Mouse (Mus musculus) embryonic fibroblast, embryonic 13.5 days (primary cell): Measurements from ENCODE around the gene Trip11. TPM values are rescaled to one million over a fixed set of nuclear protein-coding genes. Genes with fewer than 3 reads are reported as not detected.

Experiments used
- H3K27ac ChIP-seq: 2 replicates; pipeline ENCODE4 v1.5.1; 2012; ENCODE audit warnings: low read length, control low read depth, inconsistent platforms; ENCODE audit not compliant: insufficient read depth
- H3K4me1 ChIP-seq: 2 replicates; pipeline ENCODE4 v1.6.1; 2011; ENCODE audit warnings: low read length; ENCODE audit not compliant: control insufficient read depth, insufficient read depth
- H3K4me3 ChIP-seq: 2 replicates; pipeline ENCODE4 v1.5.1; 2011; ENCODE audit warnings: mild to moderate bottlenecking, control low read depth, low read length; ENCODE audit not compliant: insufficient read depth
- CTCF ChIP-seq: IDR thresholded peaks from 2 replicates; pipeline ENCODE4 v1.5.1; 2011; ENCODE audit warnings: mild to moderate bottlenecking, control low read depth, low read length, moderate library complexity, borderline replicate concordance; ENCODE audit not compliant: insufficient read depth
- POLR2A ChIP-seq: IDR thresholded peaks from 2 replicates; pipeline ENCODE4 v1.6.1; 2011; ENCODE audit warnings: low read depth, mild to moderate bottlenecking, control low read depth, low read length, moderate library complexity
- polyA plus RNA-seq: library from polyadenylated mRNA; stranded (reverse); fragments of >200 nt; gene quantifications from 2 replicates; pipeline ENCODE4 v1.2.4, GENCODE M21; 2011; ENCODE audit warnings: low read depth; ENCODE audit not compliant: missing spikeins, insufficient read length

Gene Trip11
- polyA plus RNA-seq, 1 experiment: 35.3 TPM

- TF ChIP-seq POLR2A: no peak
- no peak for TF ChIP-seq CTCF
- H3K4me1 ChIP-seq: peaks cover 5% of the 10 kb centered on the region
- H3K27ac ChIP-seq: no peak overlapping the region
- no peak overlapping the region for H3K4me3 ChIP-seq
These were observed 50.6 kb downstream of the Trip11 start for GRCm38 (mm10) chr12:101862286-101862964.

GRCm38 (mm10) chr12:101860256-101860655, 52.8 kb downstream of the Trip11 start:
- Histone ChIP-seq H3K4me1 (peaks cover 8% of the 10 kb centered on the region), H3K4me3 (no peak overlapping the region), H3K27ac (peak overlapping the region; percentile 51)
- TF ChIP-seq POLR2A: no peak
- no peak for TF ChIP-seq CTCF

GRCm38 (mm10) chr12:101858011-101858410, 55.1 kb downstream of the Trip11 start:
- TF ChIP-seq CTCF (no peak), POLR2A (no peak)
- Histone ChIP-seq H3K27ac (peak overlapping the region; percentile 39), H3K4me1 (peaks cover 10% of the 10 kb centered on the region), H3K4me3 (no peak overlapping the region)

GRCm38 (mm10) chr12:101854336-101854735, 58.7 kb downstream of the Trip11 start:
- H3K4me3 ChIP-seq: no peak overlapping the region
- H3K4me1 ChIP-seq: peaks cover 26% of the 10 kb centered on the region
- peak overlapping the region; percentile 27; the same call in 1 of the 2 replicates for H3K27ac ChIP-seq
- TF ChIP-seq POLR2A (no peak), CTCF (no peak)

- H3K4me1 ChIP-seq: peaks cover 23% of the 10 kb centered on the region
- TF ChIP-seq CTCF (no peak), POLR2A (0 out of 2 replicates have a peak, but pooled peaks have one; percentile 5)
- peak overlapping the region; percentile 98 for H3K27ac ChIP-seq
- no peak overlapping the region for H3K4me3 ChIP-seq
These were observed 61.1 kb downstream of the Trip11 start for GRCm38 (mm10) chr12:101851846-101852564.

- Histone ChIP-seq H3K27ac (peak overlapping the region; percentile 96), H3K4me1 (peaks cover 20% of the 10 kb centered on the region), H3K4me3 (no peak overlapping the region)
- TF ChIP-seq POLR2A (no peak), CTCF (no peak)
These were observed 61.8 kb downstream of the Trip11 start for GRCm38 (mm10) chr12:101851314-101851713.

- H3K4me1 ChIP-seq: no peaks in the 10 kb centered on the region
- no peak for TF ChIP-seq CTCF
- no peak for TF ChIP-seq POLR2A
- no peak overlapping the region for H3K27ac ChIP-seq
- H3K4me3 ChIP-seq: no peak overlapping the region
These were observed 76.4 kb downstream of the Trip11 start for GRCm38 (mm10) chr12:101836546-101837274.

- TF ChIP-seq POLR2A (no peak), CTCF (no peak)
- Histone ChIP-seq H3K4me1 (peaks cover 11% of the 10 kb centered on the region), H3K27ac (no peak overlapping the region), H3K4me3 (no peak overlapping the region)
These were observed 78.4 kb downstream of the Trip11 start for GRCm38 (mm10) chr12:101834715-101835114.

GRCm38 (mm10) chr12:101833776-101834175, 79.3 kb downstream of the Trip11 start:
- H3K4me3 ChIP-seq: no peak overlapping the region
- H3K27ac ChIP-seq: no peak overlapping the region
- H3K4me1 ChIP-seq: peaks cover 11% of the 10 kb centered on the region
- no peak for TF ChIP-seq CTCF
- no peak for TF ChIP-seq POLR2A

- Histone ChIP-seq H3K27ac (no peak overlapping the region), H3K4me3 (no peak overlapping the region), H3K4me1 (peaks cover 11% of the 10 kb centered on the region)
- no peak for TF ChIP-seq CTCF
- no peak for TF ChIP-seq POLR2A
These were observed 80.0 kb downstream of the Trip11 start for GRCm38 (mm10) chr12:101833115-101833506.
